Mouse (Mus musculus) G1E (cell line): ENCODE data around the gene Stx6.

Source experiments
- CTCF ChIP-seq: IDR thresholded peaks from 2 replicates; pipeline ENCODE4 v1.5.1; 2012; ENCODE audit warnings: low read depth, low read length, inconsistent platforms, mixed read lengths
- GATA1 ChIP-seq: IDR thresholded peaks from 2 replicates; pipeline ENCODE4 v1.6.1; 2012; ENCODE audit warnings: borderline replicate concordance, low read length, inconsistent platforms, mixed read lengths
- GATA2 ChIP-seq: IDR thresholded peaks from 2 replicates; pipeline ENCODE4 v1.6.1; 2012; ENCODE audit warnings: low read depth, low read length, inconsistent platforms, borderline replicate concordance
- POLR2AphosphoS5 ChIP-seq: IDR thresholded peaks from 2 replicates; pipeline ENCODE4 v1.6.1; 2012; ENCODE audit warnings: low read depth, low read length, inconsistent platforms; ENCODE audit not compliant: insufficient replicate concordance
- TAL1 ChIP-seq: conservative IDR thresholded peaks from 2 replicates; pipeline ENCODE4 v1.6.1; 2012; ENCODE audit warnings: low read depth, low read length, inconsistent platforms, mixed read lengths

GRCm38 (mm10) chr1:155251596-155251995 is 93.1 kb downstream of the Stx6 start:
- TF ChIP-seq CTCF (no peak), TAL1 (no peak), GATA2 (no peak), GATA1 (no peak), POLR2AphosphoS5 (no peak)
